Mouse (Mus musculus) hindbrain, postnatal 0 days (tissue): ENCODE measurements around the gene Snd1. TPM values are rescaled to one million over a fixed set of nuclear protein-coding genes. Genes with fewer than 3 reads are reported as not detected.
A peak's percentile ranks its signal among the peaks of the same experiment; 100 is the strongest.

ENCODE experiments used
- ATAC-seq: fragments of 200-750 bp; cut with Nextera tagmentation; 2 replicates; pipeline ENCODE4 v1.8.0; 2017; ENCODE audit warnings: mild to moderate bottlenecking, moderate TSS enrichment, moderate library complexity
- DNase-seq: peaks from one replicate; pipeline ENCODE4 v3.0.0-alpha.2; 2015; ENCODE audit warnings: low spot score
- H3K27ac ChIP-seq: fragments of 300-500 bp; sonication (generic); 2 replicates; pipeline ENCODE4 v1.5.1; 2014; ENCODE audit warnings: mild to moderate bottlenecking
- H3K27me3 ChIP-seq: fragments of 300-500 bp; sonication (generic); 2 replicates; pipeline ENCODE4 v1.6.1; 2014; ENCODE audit warnings: low read length, mixed read lengths; ENCODE audit not compliant: insufficient read depth
- H3K36me3 ChIP-seq: fragments of 300-500 bp; sonication (generic); 2 replicates; pipeline ENCODE4 v1.6.1; 2014; ENCODE audit warnings: low read length, mixed read lengths; ENCODE audit not compliant: insufficient read depth
- H3K4me1 ChIP-seq: fragments of 300-500 bp; sonication (generic); 2 replicates; pipeline ENCODE4 v1.6.1; 2014; ENCODE audit warnings: antibody characterized with exemption, low read length, mixed read lengths; ENCODE audit not compliant: insufficient read depth
- H3K4me2 ChIP-seq: fragments of 300-500 bp; sonication (generic); 2 replicates; pipeline ENCODE4 v1.6.1; 2014; ENCODE audit warnings: low read depth, mild to moderate bottlenecking, low read length, moderate library complexity, mixed read lengths
- H3K4me3 ChIP-seq: fragments of 300-500 bp; sonication (generic); 2 replicates; pipeline ENCODE4 v1.5.1; 2014; ENCODE audit warnings: low read length
- H3K9ac ChIP-seq: fragments of 300-500 bp; sonication (generic); replicated peaks from 2 replicates; pipeline ENCODE4 v1.6.1; 2014; ENCODE audit warnings: mild to moderate bottlenecking, low read length, moderate library complexity, mixed read lengths
- H3K9me3 ChIP-seq: fragments of 300-500 bp; sonication (generic); 2 replicates; pipeline ENCODE4 v1.6.1; 2016; ENCODE audit warnings: low read length, mixed read lengths
- CTCF ChIP-seq: IDR thresholded peaks from 2 replicates; pipeline ENCODE4 v1.5.1; 2016; ENCODE audit warnings: antibody characterized with exemption, control low read depth, low read depth
- whole genome bisulfite sequencing: fragments of 180-500 bp; shearing (Covaris S2); extraction: QIAGEN DNeasy Blood & Tissue Kit; methylation state at CpG from one replicate; pipeline ENCODE4 v1.1.7; 2014; 5-methylcytosine and 5-hydroxymethylcytosine counted together
- polyA plus RNA-seq: library from polyadenylated mRNA; unstranded; fragments of >200 nt; fragmentation: Nextera tagmentation; extraction: Ambion mirVana; gene quantifications from 2 replicates; pipeline ENCODE4 v1.2.1, GENCODE M21; 2015
- total RNA-seq: library from RNA; depleted of rRNA; stranded (reverse); fragments of >200 nt; gene quantifications from 2 replicates; pipeline ENCODE4 v1.2.3, GENCODE M21; 2014

Snd1 gene
- total and polyA plus RNA-seq, 2 experiments from 2014 or later = 67.6 to 85.5 TPM

DNA sequence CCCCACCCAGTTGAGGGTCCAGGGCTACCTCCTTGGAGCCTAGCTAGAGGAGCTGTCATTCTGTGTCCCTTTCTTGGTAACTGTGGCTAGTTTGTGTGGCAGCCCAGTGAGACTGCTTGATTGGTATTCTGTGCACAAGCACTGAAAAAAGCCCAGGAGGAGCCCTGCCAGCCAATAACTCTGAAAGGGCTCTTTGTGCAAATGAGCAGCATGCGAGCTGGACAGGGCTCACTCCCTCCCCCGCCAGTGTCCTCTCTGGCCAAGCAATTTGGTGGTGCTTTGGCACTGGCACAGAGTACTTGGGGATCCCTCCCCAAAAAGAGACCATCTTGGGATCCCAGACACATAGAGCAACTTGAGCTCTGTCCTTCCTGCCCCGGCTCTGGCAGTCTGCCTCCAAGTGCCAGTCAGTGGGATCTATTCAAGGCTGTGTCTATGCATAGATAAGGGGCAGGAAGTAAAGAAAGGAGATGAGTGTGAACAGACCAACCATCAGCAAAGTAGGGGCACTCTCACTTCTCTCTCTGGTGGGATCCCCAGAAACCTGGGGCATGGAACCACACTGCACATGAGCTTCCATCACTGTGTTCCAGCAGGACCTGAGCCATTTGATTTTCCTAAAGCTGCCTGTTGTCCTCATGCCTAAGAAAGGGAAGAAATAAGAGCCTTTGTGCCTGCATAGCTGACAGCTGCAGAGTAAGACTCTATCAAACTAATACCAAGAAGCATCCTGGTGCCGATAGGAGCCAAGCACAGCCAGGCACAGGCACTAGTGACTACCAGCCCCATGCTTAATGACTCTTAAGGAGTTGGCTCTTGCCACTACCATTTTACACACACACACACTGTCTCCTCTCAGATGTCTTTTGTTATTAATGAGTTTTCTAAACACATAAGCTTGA is 367.7 kb downstream of the Snd1 start:
- no peak overlapping the region for H3K4me2 ChIP-seq
- TF ChIP-seq CTCF = no peak
- no peak overlapping the region for H3K9ac ChIP-seq
- ATAC-seq (peak; percentile 97), DNase-seq (peak; percentile 87)
- WGBS = 24% methylated on average over 4 of the region's 4 CpGs
- H3K9me3 ChIP-seq = no peaks in the 10 kb centered on the region
- H3K27me3 ChIP-seq = no peaks in the 10 kb centered on the region
- H3K36me3 ChIP-seq = no peaks in the 10 kb centered on the region
- no peak overlapping the region for H3K4me3 ChIP-seq
- peak overlapping the region; percentile 85 for H3K27ac ChIP-seq
- H3K4me1 ChIP-seq = peaks cover 9% of the 10 kb centered on the region; the same call in 1 of the 2 replicates

DNA sequence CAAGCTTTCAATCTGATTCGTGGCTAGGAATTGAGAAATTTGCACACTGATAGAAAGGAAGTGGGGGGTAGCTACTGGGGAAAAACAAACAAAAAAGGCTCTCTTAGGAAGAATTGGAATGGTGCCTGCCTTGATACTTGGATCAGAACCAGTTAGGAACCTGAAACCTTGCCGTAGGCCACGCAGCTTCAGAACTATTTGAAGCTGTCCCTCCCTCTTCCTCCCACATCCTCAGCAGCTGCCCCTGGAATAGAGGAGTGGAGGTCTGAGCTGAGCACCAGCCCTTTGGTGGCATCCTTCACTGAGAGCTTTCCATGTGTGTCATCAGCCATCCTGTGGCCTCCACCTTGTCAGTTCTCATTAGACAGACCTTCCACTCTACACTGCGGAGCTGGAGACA is 370.7 kb downstream of the Snd1 start:
- TF ChIP-seq CTCF = no peak
- DNase-seq = no peak
- H3K27me3 ChIP-seq = no peaks in the 10 kb centered on the region
- no peak overlapping the region for H3K27ac ChIP-seq
- WGBS = 37% methylated on average over 4 of the region's 4 CpGs
- no peak overlapping the region for H3K4me3 ChIP-seq
- H3K4me1 ChIP-seq = peaks cover 20% of the 10 kb centered on the region; the same call in 1 of the 2 replicates
- H3K36me3 ChIP-seq = no peaks in the 10 kb centered on the region
- H3K4me2 ChIP-seq = no peak overlapping the region
- no peak for ATAC-seq
- no peak overlapping the region for H3K9ac ChIP-seq
- H3K9me3 ChIP-seq = no peaks in the 10 kb centered on the region

DNA sequence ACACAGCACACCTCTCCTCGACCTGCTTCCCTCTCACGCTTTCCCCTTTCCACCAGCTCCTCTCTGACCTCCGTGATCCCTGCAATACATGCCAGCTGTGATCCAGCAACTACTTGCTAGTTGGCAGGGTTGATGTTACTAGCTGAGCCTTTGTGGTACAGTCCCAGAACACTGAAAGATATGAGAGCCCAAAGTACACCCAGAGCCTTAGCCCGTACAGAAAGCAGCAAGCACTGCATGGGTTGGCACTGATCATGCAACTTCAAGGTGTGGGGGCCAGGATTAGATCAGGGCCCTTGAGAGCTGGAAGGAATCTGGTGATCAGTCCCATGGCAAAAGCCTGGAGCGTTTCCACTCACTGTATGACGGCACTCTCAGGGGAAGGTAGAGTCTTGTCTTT is 372.7 kb downstream of the Snd1 start:
- Histone ChIP-seq H3K9me3 (no peaks in the 10 kb centered on the region), H3K36me3 (no peaks in the 10 kb centered on the region), H3K4me3 (no peak overlapping the region), H3K27me3 (no peaks in the 10 kb centered on the region), H3K27ac (no peak overlapping the region), H3K4me1 (peaks cover 17% of the 10 kb centered on the region), H3K9ac (no peak overlapping the region), H3K4me2 (no peak overlapping the region)
- 54% methylated on average over 6 of the region's 6 CpGs for WGBS
- TF ChIP-seq CTCF = no peak
- no peak for DNase-seq
- ATAC-seq = no peak

DNA sequence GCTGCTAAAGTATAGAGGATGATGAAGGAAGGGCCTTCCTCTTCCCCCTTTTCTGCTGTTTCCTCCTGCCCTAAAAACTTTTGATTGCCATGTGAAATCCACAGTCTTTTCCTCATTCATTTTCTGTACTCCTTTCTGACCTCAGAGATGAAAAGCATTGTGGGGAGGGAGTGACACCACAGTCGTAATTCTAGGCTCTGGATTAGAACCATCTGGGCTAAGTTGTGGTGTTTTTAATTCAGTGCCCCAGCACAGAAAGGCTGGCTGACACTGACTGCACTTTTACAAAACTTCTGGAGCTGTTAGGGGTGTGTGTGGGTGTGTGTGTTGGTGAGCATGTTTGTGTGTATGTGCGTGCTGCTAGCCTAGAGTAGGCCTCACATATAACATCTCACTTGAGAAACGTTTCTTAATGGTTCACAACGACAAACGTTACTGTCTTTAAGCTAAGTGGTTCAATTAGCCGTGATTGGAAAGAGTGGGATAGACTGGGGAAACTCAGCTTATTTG is 373.4 kb downstream of the Snd1 start:
- WGBS = 68% methylated on average over 6 of the region's 6 CpGs
- H3K27ac ChIP-seq = 0 out of 2 replicates have a peak overlapping the region, but pooled peaks have one; percentile 64
- DNase-seq = no peak
- no peak overlapping the region for H3K4me3 ChIP-seq
- no peaks in the 10 kb centered on the region for H3K9me3 ChIP-seq
- peaks cover 19% of the 10 kb centered on the region for H3K4me1 ChIP-seq
- H3K4me2 ChIP-seq = no peak overlapping the region
- H3K27me3 ChIP-seq = no peaks in the 10 kb centered on the region
- peak; percentile 3; the same call in 1 of the 2 replicates for ATAC-seq
- H3K9ac ChIP-seq = no peak overlapping the region
- TF ChIP-seq CTCF = no peak
- H3K36me3 ChIP-seq = no peaks in the 10 kb centered on the region

DNA sequence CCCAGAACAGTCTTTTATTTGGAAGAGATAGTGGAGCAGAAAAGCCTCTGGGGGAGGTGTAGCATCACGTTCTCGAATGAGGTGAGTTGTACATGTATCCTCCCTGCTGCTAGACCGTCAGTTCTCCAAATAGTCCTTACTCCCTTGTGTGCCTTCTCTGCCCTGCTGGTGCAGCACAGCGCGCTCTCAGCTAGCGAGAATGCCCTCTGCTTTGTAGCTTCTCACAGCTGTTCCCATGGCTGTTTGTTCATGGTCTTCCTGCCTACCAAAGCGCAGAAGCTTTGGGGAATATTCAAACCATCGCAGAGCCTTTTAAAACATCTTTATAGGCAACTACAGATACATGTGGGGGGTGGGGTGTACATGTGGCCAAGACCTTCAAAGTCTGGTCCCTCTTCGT is 374.0 kb downstream of the Snd1 start:
- H3K4me1 ChIP-seq = peaks cover 24% of the 10 kb centered on the region
- H3K27ac ChIP-seq = peak overlapping the region; percentile 64; the same call in 1 of the 2 replicates
- peak; percentile 34; the same call in 1 of the 2 replicates for ATAC-seq
- no peak overlapping the region for H3K4me2 ChIP-seq
- no peaks in the 10 kb centered on the region for H3K9me3 ChIP-seq
- no peak for TF ChIP-seq CTCF
- no peaks in the 10 kb centered on the region for H3K36me3 ChIP-seq
- peak; percentile 12 for DNase-seq
- H3K27me3 ChIP-seq = no peaks in the 10 kb centered on the region
- no peak overlapping the region for H3K4me3 ChIP-seq
- 34% methylated on average over 9 of the region's 9 CpGs for WGBS
- H3K9ac ChIP-seq = no peak overlapping the region

DNA sequence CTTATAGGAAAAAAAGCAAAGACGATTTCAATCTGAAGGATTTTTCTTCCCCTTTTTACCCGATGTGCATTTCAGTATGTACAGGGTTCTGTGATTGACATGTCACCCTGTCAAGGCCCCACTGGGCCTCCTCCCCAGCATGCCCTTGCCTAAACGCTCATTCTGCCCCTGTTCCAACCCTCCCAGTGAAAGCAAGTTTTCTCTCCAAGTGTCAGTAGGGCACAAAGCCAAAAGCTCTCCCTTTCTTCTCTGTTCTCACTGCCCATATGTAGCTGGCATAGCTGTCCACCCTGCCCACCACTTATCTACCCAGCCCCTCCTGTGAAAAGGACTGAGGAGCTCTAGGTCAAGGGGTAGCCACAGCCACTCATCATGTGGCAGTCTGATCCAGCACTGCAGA is 374.4 kb downstream of the Snd1 start:
- 17% methylated on average over 3 of the region's 3 CpGs for WGBS
- Histone ChIP-seq H3K36me3 (no peaks in the 10 kb centered on the region), H3K4me2 (no peak overlapping the region), H3K9me3 (no peaks in the 10 kb centered on the region), H3K4me1 (peaks cover 29% of the 10 kb centered on the region), H3K4me3 (no peak overlapping the region), H3K27ac (peak overlapping the region; percentile 64), H3K9ac (no peak overlapping the region), H3K27me3 (no peaks in the 10 kb centered on the region)
- ATAC-seq (peak; percentile 39; the same call in 1 of the 2 replicates), DNase-seq (peak; percentile 57)
- TF ChIP-seq CTCF = no peak

DNA sequence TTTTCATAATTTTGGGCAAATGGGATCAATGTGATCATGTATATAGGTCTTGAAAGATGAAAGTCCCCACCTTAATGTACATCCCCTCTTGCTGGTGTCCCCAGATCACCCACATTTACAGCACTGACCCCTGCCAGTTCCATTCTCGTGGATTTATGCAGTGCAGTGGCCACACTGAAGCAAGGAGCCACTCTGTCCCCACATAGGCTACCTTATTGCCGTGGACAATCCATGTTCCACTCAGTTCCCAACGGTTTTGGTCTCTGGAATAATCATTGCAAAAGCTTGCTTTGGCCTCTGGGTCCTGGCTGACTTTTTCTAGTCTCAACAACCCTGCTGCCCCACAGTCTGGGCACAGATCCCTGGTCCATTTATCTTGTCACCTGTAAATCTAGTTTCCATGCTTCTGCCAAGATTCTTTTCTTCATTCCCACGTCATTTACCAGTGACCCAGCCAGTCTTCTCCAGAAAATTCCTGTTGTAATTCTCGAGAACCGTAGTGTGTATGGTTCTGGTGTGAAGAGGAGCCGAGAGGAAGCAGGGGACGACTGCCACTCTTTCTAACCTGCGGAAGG is 375.5 kb downstream of the Snd1 start:
- Histone ChIP-seq H3K36me3 (no peaks in the 10 kb centered on the region), H3K9ac (no peak overlapping the region), H3K27ac (no peak overlapping the region), H3K27me3 (no peaks in the 10 kb centered on the region), H3K4me1 (peaks cover 39% of the 10 kb centered on the region), H3K4me2 (no peak overlapping the region), H3K4me3 (no peak overlapping the region), H3K9me3 (no peaks in the 10 kb centered on the region)
- DNase-seq (no peak), ATAC-seq (no peak)
- no peak for TF ChIP-seq CTCF
- WGBS = 82% methylated on average over 9 of the region's 9 CpGs
